Mouse (Mus musculus): ENCODE measurements at regions not wholly inside any gene's neighbourhood (a gene's known extent, or its start where the extent isn't known, plus 50 kb on each side); places are given as distances from the start of the nearest gene placed in this dataset.

DNA sequence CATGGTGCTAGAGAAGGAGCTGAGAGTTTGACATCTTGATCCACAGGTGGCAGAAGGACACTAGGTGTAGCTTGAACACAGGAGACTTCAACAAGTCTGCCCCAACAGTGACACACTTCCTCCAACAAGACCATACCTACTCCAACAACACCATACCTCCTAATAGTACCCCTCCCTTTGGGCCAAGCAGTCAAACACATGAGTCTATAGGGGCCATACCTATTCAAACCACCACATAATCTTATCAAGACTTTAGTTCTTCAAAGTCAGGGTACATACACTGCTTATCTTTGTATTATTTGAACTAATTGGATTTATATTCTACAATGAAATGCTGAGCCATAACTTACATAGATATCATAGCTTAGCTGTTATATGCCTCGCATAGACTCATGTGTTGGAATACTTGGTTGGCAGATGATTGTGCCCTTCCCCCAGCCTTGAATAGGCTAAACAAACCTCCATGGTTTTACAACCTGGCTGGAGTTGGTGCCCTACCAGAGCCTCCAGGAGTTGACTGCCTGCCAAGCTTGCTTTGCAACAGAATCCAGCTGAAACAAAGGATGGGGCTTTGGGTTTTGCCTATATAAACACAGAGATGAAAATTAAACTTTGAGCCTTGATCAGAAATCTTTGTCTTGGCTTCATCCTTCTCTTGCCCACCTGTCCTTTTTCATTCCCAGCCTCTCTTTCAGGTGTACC is 103.2 kb downstream of the Gm9817 start:
- DNase-seq, result no peak
- TF ChIP-seq POLR2A (IDR thresholded peaks at IDR 0.05; ENCODE audit: borderline replicate concordance, extremely low read depth, low read depth, low read length) (no peak), CTCF (IDR thresholded peaks at IDR 0.05; ENCODE audit: insufficient read depth, low read length) (no peak)
- WGBS, result 85% methylated on average over 1 of the region's 1 CpGs
- H3K4me1 ChIP-seq (ENCODE audit: control insufficient read depth, insufficient read depth, low read length), result 0 out of 2 replicates have a peak, but pooled peaks cover 2% of the 10 kb centered on the region
- no peak overlapping the region for H3K4me3 ChIP-seq (replicated peaks; ENCODE audit: extremely low read depth, low read depth, low read length)

DNA sequence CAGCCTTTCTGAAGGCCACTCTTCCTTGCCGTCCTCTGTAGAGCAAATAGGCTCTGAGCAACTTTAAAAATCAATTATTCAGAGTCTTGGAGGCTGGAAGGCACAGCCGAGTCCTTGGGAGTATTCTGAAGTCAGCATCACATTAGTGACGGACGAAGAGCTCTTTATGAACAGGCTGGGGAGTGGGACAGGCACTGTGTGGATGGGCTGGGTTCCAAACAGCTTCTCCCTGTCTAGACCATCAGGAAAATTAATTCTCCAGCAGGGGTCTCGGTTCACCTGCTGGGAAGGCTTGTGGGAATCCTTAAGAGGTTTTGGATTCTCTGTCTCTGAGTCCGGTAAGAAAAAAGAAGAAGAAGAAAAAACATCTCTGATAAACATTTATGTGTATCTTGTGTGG is 110.9 kb downstream of the Gm9817 start:
- Histone ChIP-seq H3K4me1 (ENCODE audit: control insufficient read depth, insufficient read depth, low read length) (no peaks in the 10 kb centered on the region), H3K4me3 (replicated peaks; ENCODE audit: extremely low read depth, low read depth, low read length) (no peak overlapping the region)
- WGBS, result 83% methylated on average over 6 of the region's 6 CpGs
- TF ChIP-seq POLR2A (IDR thresholded peaks at IDR 0.05; ENCODE audit: borderline replicate concordance, extremely low read depth, low read depth, low read length) (no peak), CTCF (IDR thresholded peaks at IDR 0.05; ENCODE audit: insufficient read depth, low read length) (no peak)
- DNase-seq, result no peak

- H3K4me1 ChIP-seq (ENCODE audit: control insufficient read depth, insufficient read depth, low read length), result no peaks in the 10 kb centered on the region
- no peak overlapping the region for H3K4me3 ChIP-seq (replicated peaks; ENCODE audit: extremely low read depth, low read depth, low read length)
- TF ChIP-seq CTCF (IDR thresholded peaks at IDR 0.05; ENCODE audit: insufficient read depth, low read length) (no peak), POLR2A (IDR thresholded peaks at IDR 0.05; ENCODE audit: borderline replicate concordance, extremely low read depth, low read depth, low read length) (no peak)
- 70% methylated on average over 4 of the region's 4 CpGs for WGBS
- no peak for DNase-seq
Observed at GRCm38 (mm10) chr13:45190151-45190550, 111.7 kb downstream of the Gm9817 start.

DNA sequence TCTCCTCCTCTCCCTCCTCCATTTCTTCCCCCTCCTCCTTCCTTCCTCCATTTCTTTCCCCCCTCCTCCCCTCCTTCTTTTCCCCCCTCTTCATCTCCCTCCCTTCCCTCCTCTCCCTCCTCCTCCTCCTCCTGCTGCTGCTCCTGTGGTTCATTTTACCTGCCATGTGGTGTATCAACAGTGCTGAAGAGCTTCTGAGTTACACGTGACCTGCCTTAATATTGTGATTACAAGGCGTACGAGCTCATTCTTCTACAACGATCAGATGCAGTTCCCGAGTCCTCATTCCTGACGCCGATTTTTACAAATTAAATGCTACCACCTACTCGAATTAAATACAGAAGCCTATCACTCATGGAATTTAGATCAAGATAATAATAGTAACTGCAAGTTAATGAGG is 113.6 kb downstream of the Gm9817 start:
- no peaks in the 10 kb centered on the region for H3K4me1 ChIP-seq (ENCODE audit: control insufficient read depth, insufficient read depth, low read length)
- no peak for DNase-seq
- TF ChIP-seq POLR2A (IDR thresholded peaks at IDR 0.05; ENCODE audit: borderline replicate concordance, extremely low read depth, low read depth, low read length) (no peak), CTCF (IDR thresholded peaks at IDR 0.05; ENCODE audit: insufficient read depth, low read length) (no peak)
- 58% methylated on average over 8 of the region's 8 CpGs for whole genome bisulfite sequencing
- no peak overlapping the region for H3K4me3 ChIP-seq (replicated peaks; ENCODE audit: extremely low read depth, low read depth, low read length)

DNA sequence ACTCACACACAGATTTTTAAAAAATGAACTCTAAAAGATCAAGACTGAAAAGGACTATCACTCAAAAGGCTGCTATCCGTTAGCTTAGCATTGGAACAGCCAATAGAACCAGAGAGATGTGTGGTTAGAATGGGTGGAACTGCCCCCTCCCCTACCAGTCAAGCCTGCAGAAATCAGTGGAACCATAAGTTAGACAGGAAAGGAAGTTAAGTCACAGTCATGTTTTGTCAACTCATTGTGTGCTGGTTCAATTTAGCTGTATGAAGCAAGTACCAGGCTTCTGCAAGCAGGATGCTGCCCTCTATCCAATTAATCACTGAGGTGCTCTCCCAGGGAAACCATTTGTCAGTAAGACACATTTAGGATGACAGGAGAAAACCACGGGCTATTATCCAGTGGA is 117.1 kb downstream of the Gm9817 start:
- TF ChIP-seq CTCF (IDR thresholded peaks at IDR 0.05; ENCODE audit: insufficient read depth, low read length), result no peak
- TF ChIP-seq POLR2A (IDR thresholded peaks at IDR 0.05; ENCODE audit: borderline replicate concordance, extremely low read depth, low read depth, low read length), result no peak
- WGBS, result 55% methylated on average over 2 of the region's 2 CpGs
- no peak for DNase-seq
- Histone ChIP-seq H3K4me1 (ENCODE audit: control insufficient read depth, insufficient read depth, low read length) (no peaks in the 10 kb centered on the region), H3K4me3 (replicated peaks; ENCODE audit: extremely low read depth, low read depth, low read length) (no peak overlapping the region)

DNA sequence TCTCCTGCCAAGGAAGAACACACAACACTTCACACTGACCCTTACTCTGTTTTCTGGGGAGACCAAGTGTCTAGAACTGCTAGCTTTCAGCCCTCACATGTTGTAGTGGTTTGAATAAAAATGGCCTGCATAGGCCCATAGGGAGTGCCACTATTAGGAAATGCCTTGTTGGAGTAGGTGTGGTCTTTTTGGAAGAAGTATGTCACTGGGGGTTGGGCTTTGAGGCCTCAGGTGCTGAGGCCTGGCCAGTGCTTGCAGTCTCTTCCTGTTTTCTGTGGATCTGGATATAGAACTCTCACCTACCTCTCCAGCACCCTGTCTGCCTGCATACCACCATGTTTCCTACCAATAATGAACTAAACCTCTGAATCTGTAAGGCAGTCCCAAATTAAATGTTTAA is 117.9 kb downstream of the Gm9817 start:
- H3K4me3 ChIP-seq (replicated peaks; ENCODE audit: extremely low read depth, low read depth, low read length), result no peak overlapping the region
- DNase-seq, result no peak
- TF ChIP-seq POLR2A (IDR thresholded peaks at IDR 0.05; ENCODE audit: borderline replicate concordance, extremely low read depth, low read depth, low read length) (no peak), CTCF (IDR thresholded peaks at IDR 0.05; ENCODE audit: insufficient read depth, low read length) (no peak)
- H3K4me1 ChIP-seq (ENCODE audit: control insufficient read depth, insufficient read depth, low read length), result no peaks in the 10 kb centered on the region

- 35% methylated on average over 9 of the region's 9 CpGs for WGBS
- H3K4me3 ChIP-seq (replicated peaks; ENCODE audit: extremely low read depth, low read depth, low read length), result no peak overlapping the region
- no peaks in the 10 kb centered on the region for H3K4me1 ChIP-seq (ENCODE audit: control insufficient read depth, insufficient read depth, low read length)
- TF ChIP-seq POLR2A (IDR thresholded peaks at IDR 0.05; ENCODE audit: borderline replicate concordance, extremely low read depth, low read depth, low read length), result no peak
- TF ChIP-seq CTCF (IDR thresholded peaks at IDR 0.05; ENCODE audit: insufficient read depth, low read length), result no peak
- DNase-seq, result no peak
Observed at GRCm38 (mm10) chr13:45200511-45201120, 122.1 kb downstream of the Gm9817 start.

DNA sequence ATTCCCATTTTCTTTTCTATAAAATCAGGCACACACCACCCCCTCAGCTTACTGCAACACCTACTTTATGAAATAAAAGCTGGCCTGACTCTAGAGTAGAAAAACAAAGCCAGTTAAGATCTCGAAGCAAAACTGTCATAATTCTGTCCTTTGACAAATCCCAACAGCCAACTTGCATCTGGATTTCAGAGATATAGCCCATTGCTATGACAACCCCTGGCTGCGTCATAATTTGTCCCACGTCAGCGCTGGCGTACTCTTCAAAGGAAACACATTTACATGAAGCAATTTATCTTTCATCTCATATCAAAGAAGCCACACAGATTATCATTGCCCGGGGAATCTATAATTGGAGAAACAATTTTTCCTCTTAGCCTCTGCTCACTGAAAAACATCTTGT is 126.4 kb downstream of the Gm9817 start:
- Histone ChIP-seq H3K4me1 (ENCODE audit: control insufficient read depth, insufficient read depth, low read length) (no peaks in the 10 kb centered on the region), H3K4me3 (replicated peaks; ENCODE audit: extremely low read depth, low read depth, low read length) (no peak overlapping the region)
- TF ChIP-seq CTCF (IDR thresholded peaks at IDR 0.05; ENCODE audit: insufficient read depth, low read length), result no peak
- no peak for TF ChIP-seq POLR2A (IDR thresholded peaks at IDR 0.05; ENCODE audit: borderline replicate concordance, extremely low read depth, low read depth, low read length)
- no peak for DNase-seq
- 54% methylated on average over 6 of the region's 6 CpGs for WGBS

DNA sequence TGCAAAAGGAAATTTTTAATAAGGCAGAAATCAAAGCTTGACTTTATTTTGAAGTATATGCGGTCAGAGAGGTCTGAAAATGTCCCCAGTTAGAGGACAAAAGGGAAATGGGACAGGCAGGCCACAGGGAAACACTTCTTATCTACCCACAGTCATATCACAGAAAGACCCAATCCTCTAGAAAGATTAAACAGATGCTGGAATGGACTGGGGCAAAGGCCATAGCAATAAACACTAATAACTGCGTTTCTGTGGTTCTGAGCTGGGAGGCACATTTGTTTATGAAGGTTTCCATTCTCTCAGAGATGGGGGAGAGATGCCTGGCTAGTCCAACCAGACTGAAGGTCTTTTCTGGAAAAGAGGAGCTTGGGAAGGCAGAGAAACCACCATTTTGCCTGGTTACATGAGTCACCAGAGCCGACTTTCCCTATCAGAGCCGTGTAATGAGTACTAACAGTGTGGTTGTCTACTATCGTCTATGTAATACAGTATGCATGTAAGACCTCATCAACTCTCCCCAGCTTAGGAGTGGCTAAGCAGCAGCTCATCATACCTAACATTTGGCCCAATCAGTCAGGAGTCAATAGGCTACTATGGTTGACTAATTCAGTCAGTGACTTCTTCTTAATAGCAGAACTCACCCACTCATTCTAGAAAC is 130.2 kb downstream of the Gm9817 start:
- TF ChIP-seq POLR2A (IDR thresholded peaks at IDR 0.05; ENCODE audit: borderline replicate concordance, extremely low read depth, low read depth, low read length), result no peak
- TF ChIP-seq CTCF (IDR thresholded peaks at IDR 0.05; ENCODE audit: insufficient read depth, low read length), result no peak
- DNase-seq, result no peak
- H3K4me3 ChIP-seq (replicated peaks; ENCODE audit: extremely low read depth, low read depth, low read length), result no peak overlapping the region
- WGBS, result 76% methylated on average over 5 of the region's 5 CpGs
- no peaks in the 10 kb centered on the region for H3K4me1 ChIP-seq (ENCODE audit: control insufficient read depth, insufficient read depth, low read length)

GRCm38 (mm10) chr13:45211241-45211640 is 132.7 kb downstream of the Gm9817 start:
- no peak for TF ChIP-seq POLR2A (IDR thresholded peaks at IDR 0.05; ENCODE audit: borderline replicate concordance, extremely low read depth, low read depth, low read length)
- TF ChIP-seq CTCF (IDR thresholded peaks at IDR 0.05; ENCODE audit: insufficient read depth, low read length), result no peak
- DNase-seq, result no peak
- WGBS, result 90% methylated on average over 9 of the region's 9 CpGs
- Histone ChIP-seq H3K4me3 (replicated peaks; ENCODE audit: extremely low read depth, low read depth, low read length) (no peak overlapping the region), H3K4me1 (ENCODE audit: control insufficient read depth, insufficient read depth, low read length) (no peaks in the 10 kb centered on the region)

All from lung, adult 2 months (tissue).